Mouse (Mus musculus): ENCODE results near the gene Tbx2. TPM values are rescaled to one million over a fixed set of nuclear protein-coding genes. Genes with fewer than 3 reads are reported as not detected.

The Tbx2 gene
- polyA plus RNA-seq, 1 experiment from 2014 or later, result 4.0 TPM

DNA sequence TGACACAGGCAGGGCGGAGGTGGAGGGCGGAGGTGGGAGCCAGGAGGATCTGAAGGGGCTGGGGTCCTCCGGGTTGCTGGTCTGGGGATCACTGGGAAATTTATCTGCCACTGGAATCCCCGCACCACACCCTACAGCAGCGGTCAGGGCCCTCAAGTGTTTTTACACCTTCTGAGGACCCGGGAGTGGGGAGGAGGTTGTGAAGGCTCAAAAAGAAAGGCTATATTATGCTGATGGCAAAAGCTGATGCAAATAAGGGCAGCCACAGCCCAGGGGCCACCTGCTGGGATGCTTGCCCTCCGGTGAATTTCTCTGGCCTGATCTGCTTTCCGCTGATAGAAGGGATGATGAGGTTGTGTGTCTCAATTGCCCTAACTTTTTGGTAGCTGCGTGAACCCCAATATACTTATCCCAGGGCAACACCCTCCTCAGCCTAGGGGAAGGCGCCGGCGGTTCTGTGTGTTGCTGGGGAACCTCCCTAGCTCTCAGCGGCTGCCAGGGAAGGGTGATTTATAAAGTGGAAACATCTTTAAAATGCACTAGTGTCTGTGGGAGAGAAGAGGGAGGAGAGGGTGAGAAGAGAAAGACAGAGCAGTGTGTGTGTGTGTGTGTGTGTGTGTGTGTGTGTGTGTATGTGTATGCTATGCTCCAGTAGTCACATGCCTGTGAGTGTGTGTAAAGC is 58.8 kb downstream of the Tbx2 start:
- no peak overlapping the region for H3K9ac ChIP-seq (ENCODE audit: low read length)
- H3K9me3 ChIP-seq (ENCODE audit: control insufficient read depth, low read length), result no peaks in the 10 kb centered on the region
- H3K27me3 ChIP-seq (ENCODE audit: control insufficient read depth, insufficient read depth, low read length), result peaks cover 94% of the 10 kb centered on the region
- H3K27ac ChIP-seq (ENCODE audit: low read depth, low read length), result no peak overlapping the region
- ATAC-seq (ENCODE audit: insufficient read depth, low FRiP score, low TSS enrichment) (no peak), DNase-seq (ENCODE audit: low spot score) (no peak)
- peaks cover 5% of the 10 kb centered on the region; the same call in 1 of the 2 replicates for H3K4me1 ChIP-seq (ENCODE audit: control insufficient read depth, insufficient read depth, low read length)
- H3K36me3 ChIP-seq (ENCODE audit: control insufficient read depth, insufficient read depth, low read length), result no peaks in the 10 kb centered on the region; the same call in 1 of the 2 replicates
- no peak overlapping the region for H3K4me2 ChIP-seq (ENCODE audit: low read depth)
- no peak overlapping the region for H3K4me3 ChIP-seq (ENCODE audit: low read depth, low read length)
- 0% methylated on average over 12 of the region's 13 CpGs for WGBS

Other genes with a start within 250 kb of the Tbx2 start
- gene Gm11444, start 17.8 kb downstream of the Tbx2 start, polyA plus RNA-seq (2014; fragmentation: Nextera tagmentation; extraction: Ambion mirVana), result not detected in 2 replicates
- 0.20 and 0.24 TPM in 2 replicates for gene Tbx4, start 53.9 kb downstream of the Tbx2 start, polyA plus RNA-seq (2014; fragmentation: Nextera tagmentation; extraction: Ambion mirVana)

Data from neural tube, embryonic 11.5 days (tissue).